In genomic region chr6:28595231-28595630, GRCm38 (mm10) we compare ENCODE assay signal across 25 mouse cellular contexts.
DNase-seq lines count a peak whose midpoint lies in the region; ATAC-seq and TF ChIP-seq lines count a peak whose summit lies in the region.
"Had no signal": no experiment of that assay in that cellular context is flagged by ENCODE, and none has a peak within 500 bp of the region (broad histone marks: within the 10 kb centered on the region; RNA-seq: fewer than 3 reads in every experiment).

No protein-coding gene starts in this region.

- no peak for TF ChIP-seq CTCF in layer of hippocampus, adult 2 months (conservative IDR thresholded peaks at IDR 0.05)

- no peak overlapping the region for H3K4me3 ChIP-seq in layer of hippocampus, adult 2 months
- no peak overlapping the region for H3K4me3 ChIP-seq in forebrain, embryonic 11.5 days (ENCODE audit: low read depth, low read length)
- H3K4me3 ChIP-seq: embryonic facial prominence, embryonic 10.5 days; embryonic facial prominence, embryonic 12.5 days; forebrain, embryonic 12.5 days had no signal

- H3K4me1 ChIP-seq in forebrain, embryonic 11.5 days (replicated peaks; ENCODE audit: control insufficient read depth, insufficient read depth, low read length): no peaks in the 10 kb centered on the region
- H3K4me1 ChIP-seq: embryonic facial prominence, embryonic 10.5 days; embryonic facial prominence, embryonic 12.5 days had no signal

- no peaks in the 10 kb centered on the region for H3K27me3 ChIP-seq in forebrain, embryonic 11.5 days (ENCODE audit: control insufficient read depth, insufficient read depth, low read length)
- H3K27me3 ChIP-seq: CH12.LX; embryonic facial prominence, embryonic 12.5 days; forebrain, embryonic 12.5 days had no signal

- H3K4me2 ChIP-seq in forebrain, embryonic 11.5 days (ENCODE audit: low read depth, low read length, severe bottlenecking): no peak overlapping the region
- H3K4me2 ChIP-seq: embryonic facial prominence, embryonic 12.5 days; forebrain, embryonic 12.5 days had no signal

- peak; percentile 65 for ATAC-seq in granulocyte monocyte progenitor cell, adult 5-6 weeks (replicated peaks; ENCODE audit: poor library complexity, severe bottlenecking)
- 0 out of 2 replicates have a peak, but pooled peaks have one; percentile 33 for ATAC-seq in megakaryocyte, adult 5-6 weeks (ENCODE audit: poor library complexity, severe bottlenecking)
- no peak for ATAC-seq in forebrain, embryonic 11.5 days (replicated peaks; ENCODE audit: low FRiP score)
- ATAC-seq: CD4-positive, CD25-positive, alpha-beta regulatory T cell, adult 4 months; forebrain, embryonic 14.5 days; forebrain, embryonic 16.5 days had no signal

- no peaks in the 10 kb centered on the region for H3K36me3 ChIP-seq in forebrain, embryonic 11.5 days (ENCODE audit: control insufficient read depth, insufficient read depth, low read length)
- H3K36me3 ChIP-seq: embryonic facial prominence, embryonic 12.5 days; forebrain, embryonic 12.5 days had no signal

- H3K27ac ChIP-seq in layer of hippocampus, adult 2 months: peak overlapping the region; percentile 86
- H3K27ac ChIP-seq in forebrain, embryonic 11.5 days (ENCODE audit: low read depth, low read length): no peak overlapping the region
- H3K27ac ChIP-seq: embryonic facial prominence, embryonic 10.5 days; embryonic facial prominence, embryonic 12.5 days; forebrain, embryonic 12.5 days had no signal

- intact Hi-C loops in left cerebral cortex, postnatal 4 days (cut with DNase I): no loop called here

- no peaks in the 10 kb centered on the region for H3K9me3 ChIP-seq in forebrain, embryonic 11.5 days (ENCODE audit: control insufficient read depth, low read length)
- H3K9me3 ChIP-seq: embryonic facial prominence, embryonic 10.5 days; embryonic facial prominence, embryonic 12.5 days; forebrain, embryonic 12.5 days; G1E had no signal

- DNase-seq in layer of hippocampus, adult 2 months (ENCODE audit: low spot score in 2 of 2): no peak
- no peak for DNase-seq in layer of hippocampus, adult 9-10 months (ENCODE audit: low spot score)
- DNase-seq in NIH3T3 (ENCODE audit: low read depth): peak; percentile 17
- DNase-seq in forebrain, embryonic 11.5 days (ENCODE audit: low spot score): no peak
- no peak for DNase-seq in left cerebral cortex, postnatal 4 days
- no peak for DNase-seq in lung, postnatal 4 days
- DNase-seq: adrenal gland, adult 8-10 months; adrenal gland, postnatal 14 days; adrenal gland, postnatal 36 days; B cell, adult 2 months; cerebellum, adult 11-12 months; cerebellum, adult 2 months; cerebellum, adult 9-10 months; cerebellum, postnatal 10 days; cerebellum, postnatal 25 days had no signal

- no peak overlapping the region for H3K9ac ChIP-seq in forebrain, embryonic 11.5 days (ENCODE audit: low read length)
- H3K9ac ChIP-seq: embryonic facial prominence, embryonic 12.5 days; forebrain, embryonic 12.5 days had no signal

- 73% methylated on average over 1 of the region's 1 CpGs for WGBS in forebrain, embryonic 11.5 days
